Mouse (Mus musculus) midbrain, embryonic 15.5 days (tissue): ENCODE data around the gene Acta2. TPM values are rescaled to one million over a fixed set of nuclear protein-coding genes. Genes with fewer than 3 reads are reported as not detected.

Experiments
- ATAC-seq: fragments of 200-750 bp; cut with Nextera tagmentation; replicated peaks from 2 replicates; pipeline ENCODE4 v1.8.0; 2017; ENCODE audit warnings: moderate TSS enrichment
- H3K27ac ChIP-seq: fragments of 300-500 bp; sonication (generic); 2 replicates; pipeline ENCODE4 v1.5.1; 2015; ENCODE audit warnings: mild to moderate bottlenecking, inconsistent platforms
- H3K27me3 ChIP-seq: fragments of 300-500 bp; sonication (generic); replicated peaks from 2 replicates; pipeline ENCODE4 v1.6.1; 2015; ENCODE audit warnings: inconsistent platforms
- H3K36me3 ChIP-seq: fragments of 300-500 bp; sonication (generic); replicated peaks from 2 replicates; pipeline ENCODE4 v1.6.1; 2015; ENCODE audit warnings: inconsistent platforms
- H3K4me1 ChIP-seq: fragments of 300-500 bp; sonication (generic); 2 replicates; pipeline ENCODE4 v1.6.1; 2015; ENCODE audit warnings: inconsistent platforms
- H3K4me2 ChIP-seq: fragments of 300-500 bp; sonication (generic); 2 replicates; pipeline ENCODE4 v1.6.1; 2015; ENCODE audit warnings: inconsistent platforms, mild to moderate bottlenecking, moderate library complexity
- H3K4me3 ChIP-seq: fragments of 300-500 bp; sonication (generic); 2 replicates; pipeline ENCODE4 v1.5.1; 2015; ENCODE audit warnings: mild to moderate bottlenecking, inconsistent platforms
- H3K9ac ChIP-seq: fragments of 300-500 bp; sonication (generic); 2 replicates; pipeline ENCODE4 v1.6.1; 2015; ENCODE audit warnings: mild to moderate bottlenecking, inconsistent platforms
- H3K9me3 ChIP-seq: fragments of 300-500 bp; sonication (generic); 2 replicates; pipeline ENCODE4 v1.6.1; 2016; ENCODE audit warnings: inconsistent platforms
- WGBS: fragments of 180-500 bp; shearing (Covaris S2); methylation state at CpG from one replicate; pipeline ENCODE4 v1.1.7; 2015; ENCODE audit warnings: mixed read lengths; 5-methylcytosine and 5-hydroxymethylcytosine counted together
- polyA plus RNA-seq: library from polyadenylated mRNA; unstranded; fragments of >200 nt; fragmentation: Nextera tagmentation; extraction: Ambion mirVana; gene quantifications from 2 replicates; pipeline ENCODE4 v1.2.1, GENCODE M21; 2015

The Acta2 gene
- polyA plus RNA-seq, 1 experiment from 2014 or later, result 12.0 TPM

- H3K27me3 ChIP-seq, result 0 out of 2 replicates have a peak, but pooled peaks cover 2% of the 10 kb centered on the region
- H3K27ac ChIP-seq, result no peak overlapping the region
- no peak for ATAC-seq
- no peak overlapping the region for H3K4me2 ChIP-seq
- no peak overlapping the region for H3K9ac ChIP-seq
- H3K9me3 ChIP-seq, result no peaks in the 10 kb centered on the region
- H3K4me1 ChIP-seq, result peaks cover 11% of the 10 kb centered on the region
- H3K4me3 ChIP-seq, result no peak overlapping the region
- no peaks in the 10 kb centered on the region for H3K36me3 ChIP-seq
- WGBS, result 97% methylated on average over 1 of the region's 1 CpGs
Observed at GRCm38 (mm10) chr19:34288696-34289095, 33.3 kb upstream of the Acta2 start.

GRCm38 (mm10) chr19:34287656-34288415 is 32.4 kb upstream of the Acta2 start:
- no peak overlapping the region for H3K27ac ChIP-seq
- H3K27me3 ChIP-seq, result 0 out of 2 replicates have a peak, but pooled peaks cover 2% of the 10 kb centered on the region
- no peak overlapping the region for H3K4me3 ChIP-seq
- 87% methylated on average over 13 of the region's 13 CpGs for WGBS
- peaks cover 11% of the 10 kb centered on the region for H3K4me1 ChIP-seq
- no peak for ATAC-seq
- H3K9ac ChIP-seq, result no peak overlapping the region
- no peak overlapping the region for H3K4me2 ChIP-seq
- H3K9me3 ChIP-seq, result no peaks in the 10 kb centered on the region
- no peaks in the 10 kb centered on the region for H3K36me3 ChIP-seq

GRCm38 (mm10) chr19:34287221-34287620 is 31.8 kb upstream of the Acta2 start:
- Histone ChIP-seq H3K27ac (no peak overlapping the region), H3K4me1 (peaks cover 11% of the 10 kb centered on the region), H3K9me3 (no peaks in the 10 kb centered on the region), H3K4me3 (no peak overlapping the region), H3K4me2 (no peak overlapping the region), H3K36me3 (no peaks in the 10 kb centered on the region), H3K27me3 (0 out of 2 replicates have a peak, but pooled peaks cover 2% of the 10 kb centered on the region), H3K9ac (no peak overlapping the region)
- no peak for ATAC-seq

DNA sequence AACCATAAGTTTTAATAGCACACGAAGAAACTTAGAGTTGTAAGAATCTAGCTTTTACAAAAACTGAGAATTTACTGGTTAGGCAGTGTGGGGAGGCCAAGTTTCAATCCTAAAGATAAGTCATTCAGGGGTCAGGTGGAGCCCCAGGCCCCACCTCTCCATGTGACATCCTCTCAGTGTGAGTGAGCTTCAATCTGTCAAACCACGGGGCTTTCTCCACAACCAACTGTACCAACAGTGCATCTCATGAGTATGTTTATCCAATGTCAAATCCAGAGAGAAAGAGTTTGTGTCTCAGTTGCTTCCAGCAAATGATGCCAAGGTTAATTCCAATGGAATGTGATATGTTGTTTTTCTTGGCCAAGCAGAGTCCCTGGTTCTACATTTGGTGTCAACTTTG is 29.4 kb upstream of the Acta2 start:
- no peak overlapping the region for H3K4me3 ChIP-seq
- H3K36me3 ChIP-seq, result no peaks in the 10 kb centered on the region
- WGBS, result 74% methylated on average over 2 of the region's 2 CpGs
- no peak for ATAC-seq
- H3K27ac ChIP-seq, result no peak overlapping the region
- H3K27me3 ChIP-seq, result no peaks in the 10 kb centered on the region
- H3K4me2 ChIP-seq, result no peak overlapping the region
- H3K9me3 ChIP-seq, result no peaks in the 10 kb centered on the region
- H3K9ac ChIP-seq, result no peak overlapping the region
- peaks cover under 1% of the 10 kb centered on the region; the same call in 1 of the 2 replicates for H3K4me1 ChIP-seq

- H3K4me3 ChIP-seq, result no peak overlapping the region
- H3K4me1 ChIP-seq, result no peaks in the 10 kb centered on the region
- 70% methylated on average over 10 of the region's 10 CpGs for WGBS
- no peaks in the 10 kb centered on the region for H3K36me3 ChIP-seq
- H3K9ac ChIP-seq, result no peak overlapping the region
- no peak for ATAC-seq
- H3K4me2 ChIP-seq, result no peak overlapping the region
- no peak overlapping the region for H3K27ac ChIP-seq
- H3K9me3 ChIP-seq, result no peaks in the 10 kb centered on the region
- H3K27me3 ChIP-seq, result no peaks in the 10 kb centered on the region
Observed at GRCm38 (mm10) chr19:34284383-34284782, 29.0 kb upstream of the Acta2 start.

- H3K9ac ChIP-seq, result no peak overlapping the region
- H3K27me3 ChIP-seq, result no peaks in the 10 kb centered on the region
- H3K27ac ChIP-seq, result no peak overlapping the region
- H3K36me3 ChIP-seq, result no peaks in the 10 kb centered on the region
- no peak overlapping the region for H3K4me3 ChIP-seq
- H3K9me3 ChIP-seq, result no peaks in the 10 kb centered on the region
- ATAC-seq, result no peak
- WGBS, result 83% methylated on average over 6 of the region's 6 CpGs
- H3K4me2 ChIP-seq, result no peak overlapping the region
- H3K4me1 ChIP-seq, result no peaks in the 10 kb centered on the region
Observed at GRCm38 (mm10) chr19:34283614-34284013, 28.2 kb upstream of the Acta2 start.

DNA sequence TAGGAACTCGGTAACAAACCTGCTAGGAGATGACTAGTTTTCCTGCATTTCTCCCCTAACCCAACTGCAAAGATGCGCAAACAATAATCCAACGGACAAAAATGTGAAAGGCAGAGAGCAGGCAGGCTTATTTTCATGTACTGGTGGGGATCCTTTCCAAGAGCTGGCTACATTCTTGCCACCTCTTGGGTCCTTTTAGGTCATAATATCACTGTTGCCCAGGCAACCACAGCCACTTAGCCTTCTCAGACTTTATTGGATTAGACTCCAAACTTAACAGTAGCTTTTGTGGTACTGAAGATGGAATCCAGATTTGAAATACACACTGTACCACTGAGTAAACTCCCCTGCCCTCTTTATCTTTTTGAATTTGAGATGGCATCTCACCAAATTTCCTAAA is 22.7 kb upstream of the Acta2 start:
- Histone ChIP-seq H3K4me2 (no peak overlapping the region), H3K9me3 (no peaks in the 10 kb centered on the region), H3K4me3 (no peak overlapping the region), H3K27me3 (no peaks in the 10 kb centered on the region), H3K27ac (no peak overlapping the region), H3K9ac (no peak overlapping the region), H3K36me3 (no peaks in the 10 kb centered on the region), H3K4me1 (no peaks in the 10 kb centered on the region)
- no peak for ATAC-seq
- 77% methylated on average over 3 of the region's 3 CpGs for WGBS

DNA sequence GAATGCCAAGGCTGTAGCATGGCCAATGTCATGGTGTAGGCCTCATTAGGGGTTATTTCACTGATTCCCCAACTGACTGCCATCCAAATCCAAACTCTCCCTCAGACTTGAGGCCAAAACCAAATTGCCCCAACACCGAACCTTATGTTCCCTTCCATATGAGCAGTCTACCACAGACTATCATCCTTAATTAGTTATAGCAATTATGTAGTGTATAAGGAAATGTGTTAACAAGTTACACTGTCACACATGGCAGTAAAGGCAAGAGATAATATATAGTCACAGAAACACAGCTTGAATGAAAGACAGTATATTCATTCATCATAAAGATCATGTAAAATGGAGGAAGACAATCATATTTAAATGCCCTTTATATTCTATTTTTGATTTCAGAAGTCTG is 17.7 kb upstream of the Acta2 start:
- no peak for ATAC-seq
- no peak overlapping the region for H3K4me3 ChIP-seq

DNA sequence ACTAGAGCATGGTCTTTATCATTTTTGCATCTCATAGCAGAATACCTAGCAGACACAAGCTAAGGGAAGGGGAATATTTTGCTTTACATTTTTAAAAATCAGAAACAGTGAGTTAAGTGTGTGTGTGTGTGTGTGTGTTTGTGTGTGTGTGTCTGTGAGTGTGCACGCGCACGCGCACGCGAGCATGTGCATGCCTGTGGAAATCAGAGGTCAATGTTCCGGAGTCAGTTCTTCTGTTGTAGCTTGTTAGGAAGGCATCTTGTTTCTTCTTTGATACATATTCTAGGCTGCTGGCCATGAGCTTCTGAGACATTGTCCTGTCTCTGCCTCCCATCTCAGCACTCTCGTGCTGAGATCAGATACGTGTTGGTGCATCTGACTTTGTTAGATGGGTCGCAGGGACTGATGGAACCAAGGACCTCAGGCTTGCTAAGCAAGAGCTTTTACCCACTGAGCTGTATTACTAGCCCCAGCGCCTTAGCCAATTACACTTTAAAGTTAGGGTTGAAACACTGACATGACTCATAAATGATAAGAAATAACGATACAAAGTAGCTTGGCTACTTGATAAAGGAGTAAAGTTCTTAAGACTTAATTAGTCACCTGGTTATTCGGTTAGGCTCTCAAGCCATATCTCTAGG is 15.6 kb upstream of the Acta2 start:
- Histone ChIP-seq H3K27ac (no peak overlapping the region), H3K4me2 (no peak overlapping the region), H3K9me3 (no peaks in the 10 kb centered on the region), H3K4me3 (no peak overlapping the region), H3K4me1 (no peaks in the 10 kb centered on the region), H3K9ac (no peak overlapping the region), H3K27me3 (no peaks in the 10 kb centered on the region), H3K36me3 (no peaks in the 10 kb centered on the region)
- no peak for ATAC-seq
- 97% methylated on average over 13 of the region's 13 CpGs for WGBS

More for the DNA sequence above, 17.7 kb upstream of the Acta2 start:
- Histone ChIP-seq H3K27me3 (no peaks in the 10 kb centered on the region), H3K4me2 (no peak overlapping the region), H3K4me1 (no peaks in the 10 kb centered on the region), H3K9me3 (no peaks in the 10 kb centered on the region), H3K27ac (no peak overlapping the region), H3K36me3 (no peaks in the 10 kb centered on the region), H3K9ac (no peak overlapping the region)
- WGBS, result 95% methylated on average over 1 of the region's 1 CpGs

DNA sequence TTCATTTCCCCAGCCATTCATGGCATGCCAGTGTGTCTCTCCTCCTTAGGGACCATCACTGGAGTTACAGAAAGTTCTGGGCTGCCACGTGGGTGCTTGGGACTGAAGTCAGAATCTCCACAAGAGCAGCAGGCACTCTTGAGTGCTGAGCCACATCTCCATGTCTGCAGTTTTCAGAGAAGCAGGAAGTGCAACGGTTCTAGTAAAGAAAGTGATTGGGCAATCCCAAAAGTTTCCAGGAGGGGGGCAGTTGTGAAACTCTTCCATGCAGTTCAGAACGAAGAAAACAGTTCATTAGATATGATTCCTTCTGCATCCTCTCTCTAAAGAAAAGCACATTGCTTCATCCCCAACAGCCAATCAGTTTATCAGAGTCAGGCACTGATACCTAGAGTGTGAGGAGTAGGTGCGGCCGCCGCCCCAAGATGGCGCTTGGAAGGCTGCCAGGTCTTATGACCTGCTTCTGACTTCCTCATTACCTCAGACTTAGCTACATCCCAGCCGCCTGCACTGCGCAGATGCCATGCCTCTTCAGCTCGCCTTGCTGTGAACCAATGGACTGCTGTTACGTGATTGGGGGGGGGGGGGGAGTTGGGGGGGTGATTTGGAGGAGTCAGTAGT is 14.8 kb upstream of the Acta2 start:
- no peak overlapping the region for H3K4me3 ChIP-seq

GRCm38 (mm10) chr19:34268991-34269390 is 13.6 kb upstream of the Acta2 start:
- no peaks in the 10 kb centered on the region for H3K36me3 ChIP-seq
- no peaks in the 10 kb centered on the region for H3K9me3 ChIP-seq
- 46% methylated on average over 1 of the region's 1 CpGs for WGBS

More for the DNA sequence above, 14.8 kb upstream of the Acta2 start:
- no peaks in the 10 kb centered on the region for H3K27me3 ChIP-seq
- no peaks in the 10 kb centered on the region for H3K36me3 ChIP-seq
- no peak overlapping the region for H3K27ac ChIP-seq
- no peak overlapping the region for H3K4me2 ChIP-seq
- ATAC-seq, result no peak
- no peaks in the 10 kb centered on the region for H3K4me1 ChIP-seq
- 90% methylated on average over 11 of the region's 11 CpGs for WGBS
- no peaks in the 10 kb centered on the region for H3K9me3 ChIP-seq
- no peak overlapping the region for H3K9ac ChIP-seq

GRCm38 (mm10) chr19:34265604-34266193 is 10.3 kb upstream of the Acta2 start:
- ATAC-seq, result no peak
- Histone ChIP-seq H3K9me3 (no peaks in the 10 kb centered on the region), H3K36me3 (no peaks in the 10 kb centered on the region), H3K4me2 (no peak overlapping the region), H3K27me3 (no peaks in the 10 kb centered on the region), H3K27ac (no peak overlapping the region), H3K4me3 (no peak overlapping the region), H3K4me1 (no peaks in the 10 kb centered on the region), H3K9ac (no peak overlapping the region)
- WGBS, result 68% methylated on average over 5 of the region's 5 CpGs

More at GRCm38 (mm10) chr19:34268991-34269390, 13.6 kb upstream of the Acta2 start:
- Histone ChIP-seq H3K4me2 (no peak overlapping the region), H3K4me3 (no peak overlapping the region), H3K27ac (no peak overlapping the region), H3K9ac (no peak overlapping the region), H3K4me1 (no peaks in the 10 kb centered on the region), H3K27me3 (no peaks in the 10 kb centered on the region)
- no peak for ATAC-seq
